Mouse (Mus musculus): ENCODE data around the gene Ergic1. TPM values are rescaled to one million over a fixed set of nuclear protein-coding genes. Genes with fewer than 3 reads are reported as not detected.

The Ergic1 gene
- total and polyA plus RNA-seq, 3 experiments = 22.1 to 92.7 (median 37.1) TPM

- Histone ChIP-seq H3K4me3 (ENCODE audit: low read depth, low read length) (no peak overlapping the region), H3K36me3 (replicated peaks) (peaks cover 3% of the 10 kb centered on the region), H3K9me3 (replicated peaks) (no peaks in the 10 kb centered on the region), H3K4me1 (ENCODE audit: insufficient read depth, low read depth, low read length) (peaks cover 21% of the 10 kb centered on the region), H3K27me3 (ENCODE audit: insufficient read depth, low read length) (peaks cover 3% of the 10 kb centered on the region; the same call in 1 of the 2 replicates)
- no peak for TF ChIP-seq POLR2AphosphoS5 (IDR thresholded peaks at IDR 0.05; ENCODE audit: insufficient replicate concordance, low read depth, low read length)
- no peak for TF ChIP-seq GATA2 (IDR thresholded peaks at IDR 0.05; ENCODE audit: borderline replicate concordance, low read depth, low read length)
- TF ChIP-seq CTCF (IDR thresholded peaks at IDR 0.05; ENCODE audit: low read depth, low read length) = no peak
- no peak for TF ChIP-seq GATA1 (IDR thresholded peaks at IDR 0.05; ENCODE audit: borderline replicate concordance, low read length)
- TF ChIP-seq TAL1 (conservative IDR thresholded peaks at IDR 0.05; ENCODE audit: low read depth, low read length) = no peak
- DNase-seq (ENCODE audit: low spot score) (no peak), ATAC-seq (ENCODE audit: extremely low read depth, insufficient number of reproducible peaks, low FRiP score, poor library complexity, severe bottlenecking) (no peak)
Measured at GRCm38 (mm10) chr17:26671268-26671667, 110.0 kb downstream of the Ergic1 start.

GRCm38 (mm10) chr17:26675845-26676244 is 114.6 kb downstream of the Ergic1 start:
- DNase-seq (ENCODE audit: low spot score) (no peak), ATAC-seq (ENCODE audit: extremely low read depth, insufficient number of reproducible peaks, low FRiP score, poor library complexity, severe bottlenecking) (no peak)
- Histone ChIP-seq H3K27me3 (ENCODE audit: insufficient read depth, low read length) (peaks cover 3% of the 10 kb centered on the region; the same call in 1 of the 2 replicates), H3K36me3 (replicated peaks) (peaks cover 21% of the 10 kb centered on the region), H3K4me3 (ENCODE audit: low read depth, low read length) (peak overlapping the region; percentile 94; the same call in 1 of the 2 replicates), H3K9me3 (replicated peaks) (no peaks in the 10 kb centered on the region; the same call in 1 of the 2 replicates), H3K4me1 (ENCODE audit: insufficient read depth, low read depth, low read length) (peaks cover 59% of the 10 kb centered on the region)
- TF ChIP-seq GATA1 (IDR thresholded peaks at IDR 0.05; ENCODE audit: borderline replicate concordance, low read length) (no peak), TAL1 (conservative IDR thresholded peaks at IDR 0.05; ENCODE audit: low read depth, low read length) (no peak), GATA2 (IDR thresholded peaks at IDR 0.05; ENCODE audit: borderline replicate concordance, low read depth, low read length) (no peak), CTCF (IDR thresholded peaks at IDR 0.05; ENCODE audit: low read depth, low read length) (no peak), POLR2AphosphoS5 (IDR thresholded peaks at IDR 0.05; ENCODE audit: insufficient replicate concordance, low read depth, low read length) (no peak)

GRCm38 (mm10) chr17:26676252-26676615 is 114.9 kb downstream of the Ergic1 start:
- H3K36me3 ChIP-seq (replicated peaks) = peaks cover 25% of the 10 kb centered on the region
- peak overlapping the region; percentile 94 for H3K4me3 ChIP-seq (ENCODE audit: low read depth, low read length)
- peaks cover 59% of the 10 kb centered on the region for H3K4me1 ChIP-seq (ENCODE audit: insufficient read depth, low read depth, low read length)
- DNase-seq (ENCODE audit: low spot score) (peak; percentile 58), ATAC-seq (ENCODE audit: extremely low read depth, insufficient number of reproducible peaks, low FRiP score, poor library complexity, severe bottlenecking) (peak; percentile 76)
- H3K27me3 ChIP-seq (ENCODE audit: insufficient read depth, low read length) = peaks cover 1% of the 10 kb centered on the region; the same call in 1 of the 2 replicates
- no peak for TF ChIP-seq GATA2 (IDR thresholded peaks at IDR 0.05; ENCODE audit: borderline replicate concordance, low read depth, low read length)
- no peak for TF ChIP-seq TAL1 (conservative IDR thresholded peaks at IDR 0.05; ENCODE audit: low read depth, low read length)
- TF ChIP-seq POLR2AphosphoS5 (IDR thresholded peaks at IDR 0.05; ENCODE audit: insufficient replicate concordance, low read depth, low read length) = no peak
- TF ChIP-seq CTCF (IDR thresholded peaks at IDR 0.05; ENCODE audit: low read depth, low read length) = no peak
- no peak for TF ChIP-seq GATA1 (IDR thresholded peaks at IDR 0.05; ENCODE audit: borderline replicate concordance, low read length)
- H3K9me3 ChIP-seq (replicated peaks) = peaks cover 2% of the 10 kb centered on the region

- H3K4me3 ChIP-seq (ENCODE audit: low read depth, low read length) = peak overlapping the region; percentile 94
- H3K36me3 ChIP-seq (replicated peaks) = peaks cover 31% of the 10 kb centered on the region
- no peaks in the 10 kb centered on the region for H3K27me3 ChIP-seq (ENCODE audit: insufficient read depth, low read length)
- TF ChIP-seq TAL1 (conservative IDR thresholded peaks at IDR 0.05; ENCODE audit: low read depth, low read length) (no peak), GATA2 (IDR thresholded peaks at IDR 0.05; ENCODE audit: borderline replicate concordance, low read depth, low read length) (no peak), GATA1 (IDR thresholded peaks at IDR 0.05; ENCODE audit: borderline replicate concordance, low read length) (no peak), CTCF (IDR thresholded peaks at IDR 0.05; ENCODE audit: low read depth, low read length) (no peak), POLR2AphosphoS5 (IDR thresholded peaks at IDR 0.05; ENCODE audit: insufficient replicate concordance, low read depth, low read length) (no peak)
- peaks cover 2% of the 10 kb centered on the region for H3K9me3 ChIP-seq (replicated peaks)
- DNase-seq (ENCODE audit: low spot score) (peak; percentile 59), ATAC-seq (ENCODE audit: extremely low read depth, insufficient number of reproducible peaks, low FRiP score, poor library complexity, severe bottlenecking) (peak; percentile 48)
- H3K4me1 ChIP-seq (ENCODE audit: insufficient read depth, low read depth, low read length) = peaks cover 56% of the 10 kb centered on the region
Measured at GRCm38 (mm10) chr17:26676616-26677376, 115.5 kb downstream of the Ergic1 start.

GRCm38 (mm10) chr17:26677711-26678637 is 116.7 kb downstream of the Ergic1 start:
- Histone ChIP-seq H3K4me3 (ENCODE audit: low read depth, low read length) (peak overlapping the region; percentile 94; the same call in 1 of the 2 replicates), H3K9me3 (replicated peaks) (peaks cover 2% of the 10 kb centered on the region), H3K27me3 (ENCODE audit: insufficient read depth, low read length) (no peaks in the 10 kb centered on the region), H3K36me3 (replicated peaks) (peaks cover 41% of the 10 kb centered on the region), H3K4me1 (ENCODE audit: insufficient read depth, low read depth, low read length) (peaks cover 53% of the 10 kb centered on the region)
- peak; percentile 42; the same call in 1 of the 2 replicates for ATAC-seq (ENCODE audit: extremely low read depth, insufficient number of reproducible peaks, low FRiP score, poor library complexity, severe bottlenecking)
- no peak for TF ChIP-seq CTCF (IDR thresholded peaks at IDR 0.05; ENCODE audit: low read depth, low read length)
- no peak for TF ChIP-seq GATA2 (IDR thresholded peaks at IDR 0.05; ENCODE audit: borderline replicate concordance, low read depth, low read length)
- TF ChIP-seq TAL1 (conservative IDR thresholded peaks at IDR 0.05; ENCODE audit: low read depth, low read length) = peak; percentile 26; the same call in 1 of the 2 replicates
- no peak for TF ChIP-seq GATA1 (IDR thresholded peaks at IDR 0.05; ENCODE audit: borderline replicate concordance, low read length)
- peak; percentile 52 for DNase-seq (ENCODE audit: low spot score)
